Mouse (Mus musculus) liver, postnatal 0 days (tissue): Measurements from ENCODE around the gene Crtap. TPM values are rescaled to one million over a fixed set of nuclear protein-coding genes. Genes with fewer than 3 reads are reported as not detected.
"Not testable (repeated sequence)": the region's sequence is repeated elsewhere in the genome, so short reads cannot be mapped to it uniquely, and the experiment has no call there.

Source experiments
- ATAC-seq: fragments of 200-750 bp; cut with Nextera tagmentation; 2 replicates; pipeline ENCODE4 v1.8.0; 2017; ENCODE audit warnings: mild to moderate bottlenecking, moderate library complexity
- DNase-seq: peaks from one replicate; pipeline ENCODE4 v3.0.0-alpha.2; 2016
- H3K27ac ChIP-seq: fragments of 300-500 bp; sonication (generic); 2 replicates; pipeline ENCODE4 v1.5.1; 2014; ENCODE audit warnings: antibody characterized with exemption, moderate library complexity, mild to moderate bottlenecking, low read depth
- H3K27me3 ChIP-seq: fragments of 300-500 bp; sonication (generic); 2 replicates; pipeline ENCODE4 v1.6.1; 2014; ENCODE audit warnings: low read length, control low read depth, mixed read lengths; ENCODE audit not compliant: insufficient read depth
- H3K36me3 ChIP-seq: fragments of 300-500 bp; sonication (generic); replicated peaks from 2 replicates; pipeline ENCODE4 v1.6.1; 2014; ENCODE audit warnings: mild to moderate bottlenecking, control low read depth, low read length, moderate library complexity, mixed read lengths; ENCODE audit not compliant: insufficient read depth
- H3K4me1 ChIP-seq: fragments of 300-500 bp; sonication (generic); 2 replicates; pipeline ENCODE4 v1.6.1; 2014; ENCODE audit warnings: antibody characterized with exemption, mild to moderate bottlenecking, control low read depth; ENCODE audit not compliant: insufficient read depth
- H3K4me2 ChIP-seq: fragments of 300-500 bp; sonication (generic); 2 replicates; pipeline ENCODE4 v1.6.1; 2014; ENCODE audit warnings: low read depth, mild to moderate bottlenecking, low read length, moderate library complexity, mixed read lengths
- H3K4me3 ChIP-seq: fragments of 300-500 bp; sonication (generic); 2 replicates; pipeline ENCODE4 v1.5.1; 2014; ENCODE audit warnings: low read depth, low read length
- H3K9ac ChIP-seq: fragments of 300-500 bp; sonication (generic); replicated peaks from 2 replicates; pipeline ENCODE4 v1.6.1; 2014; ENCODE audit warnings: mild to moderate bottlenecking, moderate library complexity
- H3K9me3 ChIP-seq: fragments of 300-500 bp; sonication (generic); 2 replicates; pipeline ENCODE4 v1.6.1; 2016; ENCODE audit warnings: mild to moderate bottlenecking, control low read depth, low read length, mixed read lengths
- CTCF ChIP-seq: sonication (generic); IDR thresholded peaks from 2 replicates; pipeline ENCODE4 v1.5.1; 2016; ENCODE audit warnings: antibody characterized with exemption, low read depth
- EP300 ChIP-seq: IDR thresholded peaks from 2 replicates; pipeline ENCODE4 v1.6.1; 2016; ENCODE audit warnings: antibody characterized with exemption, low read depth, mild to moderate bottlenecking
- WGBS: fragments of 180-500 bp; shearing (Covaris S2); extraction: QIAGEN DNeasy Blood & Tissue Kit; methylation state at CpG from one replicate; pipeline ENCODE4 v1.1.7; 2014; ENCODE audit not compliant: insufficient replicate concordance; 5-methylcytosine and 5-hydroxymethylcytosine counted together
- polyA plus RNA-seq: library from polyadenylated mRNA; unstranded; fragments of >200 nt; fragmentation: Nextera tagmentation; extraction: Ambion mirVana; gene quantifications from 2 replicates; pipeline ENCODE4 v1.2.1, GENCODE M21; 2015

The Crtap gene
- polyA plus RNA-seq, 1 experiment from 2014 or later, result 19.9 TPM

GRCm38 (mm10) chr9:114400949-114401684, 10.6 kb upstream of the Crtap start, which contains the start of the genes Glb1 and Tmppe:
TSS of gene Glb1 (plus strand) at chr9:114401076.
TSS of gene Tmppe (plus strand) at chr9:114401105.
- H3K4me1 ChIP-seq, result peaks cover 13% of the 10 kb centered on the region
- H3K9me3 ChIP-seq, result no peaks in the 10 kb centered on the region
- ATAC-seq, result peak; percentile 95
- TF ChIP-seq EP300 (no peak), CTCF (peak; percentile 54)
- H3K27ac ChIP-seq, result peak within 1 kb of the TSS; percentile 95
- 3% methylated on average over 69 of the region's 73 CpGs for WGBS
- H3K27me3 ChIP-seq, result no peaks in the 10 kb centered on the region
- H3K36me3 ChIP-seq, result peaks cover 12% of the 10 kb centered on the region; the same call in 1 of the 2 replicates
- peak within 1 kb of the TSS; percentile 89 for H3K9ac ChIP-seq
- peak; percentile 90 for DNase-seq
- H3K4me2 ChIP-seq, result peak within 1 kb of the TSS; percentile 82
- peak within 1 kb of the TSS; percentile 82 for H3K4me3 ChIP-seq

- peak overlapping the region; percentile 82 for H3K4me3 ChIP-seq
- TF ChIP-seq EP300 (no peak), CTCF (no peak)
- no peaks in the 10 kb centered on the region for H3K27me3 ChIP-seq
- H3K9me3 ChIP-seq, result no peaks in the 10 kb centered on the region
- H3K4me1 ChIP-seq, result peaks cover 13% of the 10 kb centered on the region
- ATAC-seq (no peak), DNase-seq (no peak)
- H3K4me2 ChIP-seq, result peak overlapping the region; percentile 82
- H3K9ac ChIP-seq, result peak overlapping the region; percentile 89; the same call in 1 of the 2 replicates
- WGBS, result 12% methylated on average over 5 of the region's 5 CpGs
- H3K36me3 ChIP-seq, result peaks cover 8% of the 10 kb centered on the region; the same call in 1 of the 2 replicates
- peak overlapping the region; percentile 95 for H3K27ac ChIP-seq
These were observed 10.1 kb upstream of the Crtap start for GRCm38 (mm10) chr9:114400588-114400948.

DNA sequence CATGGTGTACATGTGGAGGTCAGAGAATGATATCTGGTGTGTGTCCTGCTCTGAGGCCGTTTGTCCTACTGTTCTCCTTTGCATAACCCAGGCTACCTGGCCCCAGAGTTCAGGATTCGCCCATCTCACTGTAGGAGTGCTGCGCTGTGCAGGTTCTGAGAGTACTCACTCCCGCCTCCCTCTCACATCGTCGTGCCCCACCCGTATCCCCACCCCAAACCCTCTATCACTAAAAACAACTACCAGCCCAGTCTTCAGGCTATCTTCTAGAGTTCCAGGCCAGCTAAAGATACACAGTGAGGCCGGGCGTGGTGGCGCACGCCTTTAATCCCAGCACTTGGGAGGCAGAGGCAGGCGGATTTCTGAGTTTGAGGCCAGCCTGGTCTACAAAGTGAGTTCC, 9.2 kb upstream of the Crtap start:
- no peak for ATAC-seq
- Histone ChIP-seq H3K9me3 (no peaks in the 10 kb centered on the region), H3K9ac (no peak overlapping the region), H3K4me3 (no peak overlapping the region), H3K27me3 (no peaks in the 10 kb centered on the region), H3K4me1 (peaks cover 16% of the 10 kb centered on the region), H3K4me2 (no peak overlapping the region), H3K27ac (no peak overlapping the region), H3K36me3 (no peaks in the 10 kb centered on the region)
- DNase-seq, result no peak
- TF ChIP-seq CTCF (no peak), EP300 (no peak)
- WGBS, result 68% methylated on average over 12 of the region's 12 CpGs

DNA sequence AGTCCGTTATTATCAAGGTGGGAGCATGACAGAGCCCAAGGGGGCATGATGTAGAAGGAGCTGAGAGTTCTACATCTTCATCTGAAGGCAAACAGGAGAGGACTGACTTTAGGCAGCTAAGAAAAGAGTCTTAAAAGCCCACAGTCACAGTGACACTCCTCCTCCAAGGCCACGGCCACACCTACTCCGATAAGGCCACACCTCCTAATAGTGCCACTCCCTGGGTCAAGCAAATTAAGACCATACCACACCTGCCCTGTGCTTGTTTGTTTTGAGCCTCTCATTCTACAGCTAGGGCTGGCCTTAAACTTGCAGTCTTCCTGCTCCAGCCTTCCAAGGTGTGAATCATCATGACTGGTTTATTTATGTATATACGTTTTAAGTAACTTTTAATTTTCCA, 4.8 kb upstream of the Crtap start:
- WGBS, result 71% methylated on average over 4 of the region's 4 CpGs
- no peak for TF ChIP-seq EP300
- TF ChIP-seq CTCF, result no peak
- H3K27me3 ChIP-seq, result no peaks in the 10 kb centered on the region
- H3K27ac ChIP-seq, result no peak overlapping the region
- DNase-seq, result no peak
- H3K4me3 ChIP-seq, result no peak overlapping the region
- H3K9ac ChIP-seq, result no peak overlapping the region
- peaks cover 7% of the 10 kb centered on the region for H3K4me1 ChIP-seq
- no peak overlapping the region for H3K4me2 ChIP-seq
- no peaks in the 10 kb centered on the region for H3K9me3 ChIP-seq
- ATAC-seq, result no peak
- no peaks in the 10 kb centered on the region for H3K36me3 ChIP-seq

- H3K36me3 ChIP-seq, result no peaks in the 10 kb centered on the region
- H3K4me1 ChIP-seq, result peaks cover 11% of the 10 kb centered on the region
- H3K4me3 ChIP-seq, result no peak overlapping the region
- no peak overlapping the region for H3K27ac ChIP-seq
- H3K4me2 ChIP-seq, result no peak overlapping the region
- H3K27me3 ChIP-seq, result no peaks in the 10 kb centered on the region
- TF ChIP-seq CTCF (no peak), EP300 (no peak)
- no peaks in the 10 kb centered on the region for H3K9me3 ChIP-seq
- WGBS, result 47% methylated on average over 8 of the region's 8 CpGs
- DNase-seq (no peak), ATAC-seq (no peak)
- H3K9ac ChIP-seq, result no peak overlapping the region
These were observed 4.2 kb upstream of the Crtap start for GRCm38 (mm10) chr9:114394677-114395076.

- H3K4me2 ChIP-seq, H3K4me3 ChIP-seq, ATAC-seq, H3K27me3 ChIP-seq, H3K9me3 ChIP-seq, H3K27ac ChIP-seq, H3K36me3 ChIP-seq, H3K9ac ChIP-seq, DNase-seq: not testable (repeated sequence)
- 53% methylated on average over 6 of the region's 6 CpGs for WGBS
- peaks cover 11% of the 10 kb centered on the region for H3K4me1 ChIP-seq
These were observed 3.7 kb upstream of the Crtap start for GRCm38 (mm10) chr9:114394136-114394535.

- ATAC-seq (no peak), DNase-seq (no peak)
- H3K9ac ChIP-seq, result peak overlapping the region; percentile 67
- H3K4me1 ChIP-seq, result peaks cover 11% of the 10 kb centered on the region
- no peak for TF ChIP-seq CTCF
- H3K36me3 ChIP-seq, result no peaks in the 10 kb centered on the region
- H3K9me3 ChIP-seq, result no peaks in the 10 kb centered on the region
- peak overlapping the region; percentile 65 for H3K4me3 ChIP-seq
- H3K27ac ChIP-seq, result no peak overlapping the region
- H3K27me3 ChIP-seq, result no peaks in the 10 kb centered on the region
- H3K4me2 ChIP-seq, result peak overlapping the region; percentile 95
- WGBS, result 2% methylated on average over 10 of the region's 10 CpGs
These were observed 237 bp upstream of the Crtap start for GRCm38 (mm10) chr9:114390749-114391075.
